Mouse (Mus musculus) MEL-GATA-1-ER (cell line): Measurements from ENCODE around the gene Nbdy.
A peak's percentile ranks its signal among the peaks of the same experiment; 100 is the strongest.

Experiments
- DNase-seq: peaks from one replicate; pipeline ENCODE4 v3.0.0-alpha.2; 2012; ENCODE audit warnings: low read depth; ENCODE audit errors: extremely low read depth

Nbdy gene

DNA sequence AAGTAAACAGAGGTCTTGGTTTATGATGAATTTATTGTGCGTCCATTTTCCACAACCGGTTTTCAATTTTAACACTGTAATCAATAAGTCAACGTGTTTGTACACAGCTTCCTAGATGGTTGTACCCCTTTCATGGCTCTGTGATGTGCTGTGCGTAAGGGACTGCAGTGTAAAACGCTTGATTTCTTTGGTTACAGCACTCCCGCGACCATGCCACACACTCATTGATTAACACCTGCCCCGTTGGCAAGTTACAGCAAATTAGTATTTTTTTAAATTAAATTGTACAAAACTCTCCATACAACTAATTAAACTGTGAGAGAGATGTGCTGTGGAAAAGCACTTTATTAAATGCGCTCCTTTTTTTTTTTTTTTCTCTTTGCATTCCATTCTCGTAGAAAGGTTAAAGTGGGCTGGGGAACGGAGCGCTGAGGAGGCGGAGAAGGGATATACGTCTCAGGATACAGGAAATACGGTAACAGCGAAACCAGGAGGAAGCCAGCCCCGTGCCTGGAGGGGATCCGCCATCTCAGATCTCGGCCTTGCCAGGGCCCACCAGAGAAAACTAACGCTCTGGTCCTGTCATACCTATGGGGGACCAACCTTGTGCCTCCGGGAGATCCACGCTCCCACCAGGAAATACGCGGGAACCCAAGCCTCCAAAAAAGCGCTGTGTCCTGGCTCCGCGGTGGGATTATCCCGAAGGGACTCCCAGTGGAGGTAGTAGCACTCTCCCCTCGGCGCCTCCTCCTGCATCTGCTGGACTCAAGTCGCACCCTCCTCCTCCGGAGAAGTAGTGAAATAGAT lies at the start of gene Nbdy:
Nbdy (plus strand) TSS at position 481 of the 807 bp plus-strand sequence.
- DNase-seq: peak; percentile 72

DNA sequence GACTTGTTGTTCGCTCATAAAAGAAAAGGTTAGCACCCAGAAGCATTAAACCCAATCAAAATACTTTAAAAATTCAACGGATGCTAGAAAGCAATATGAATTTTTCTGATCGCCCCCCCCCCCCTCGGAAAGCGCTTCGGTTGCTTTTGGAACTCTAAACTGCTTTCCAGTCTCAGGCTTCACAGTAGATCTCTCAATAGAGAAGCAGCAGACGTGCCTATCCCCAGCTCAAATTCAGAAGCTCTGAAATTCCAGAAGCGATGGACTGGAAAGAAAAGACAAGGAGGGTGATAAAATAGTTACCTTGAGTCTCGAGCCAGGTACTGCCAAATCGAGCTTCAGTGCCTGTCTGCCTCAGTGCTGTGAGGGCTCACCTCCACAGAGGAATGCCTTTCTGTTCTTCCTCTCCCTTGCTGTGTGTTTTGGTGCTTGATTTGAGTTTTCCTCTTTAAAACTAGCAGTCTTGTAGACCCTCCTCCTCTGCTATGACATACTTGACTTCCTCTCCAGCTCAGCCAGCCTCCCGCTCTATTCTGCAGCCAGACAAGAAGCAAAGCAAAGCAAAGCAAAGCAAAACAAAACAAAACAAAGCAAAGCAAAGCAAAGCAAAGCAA lies 27.5 kb upstream of the Nbdy start, which contains the start of gene Kctd12b:
Kctd12b (minus strand) TSS at position 610 of the 614 bp plus-strand sequence.
- no peak for DNase-seq

DNA sequence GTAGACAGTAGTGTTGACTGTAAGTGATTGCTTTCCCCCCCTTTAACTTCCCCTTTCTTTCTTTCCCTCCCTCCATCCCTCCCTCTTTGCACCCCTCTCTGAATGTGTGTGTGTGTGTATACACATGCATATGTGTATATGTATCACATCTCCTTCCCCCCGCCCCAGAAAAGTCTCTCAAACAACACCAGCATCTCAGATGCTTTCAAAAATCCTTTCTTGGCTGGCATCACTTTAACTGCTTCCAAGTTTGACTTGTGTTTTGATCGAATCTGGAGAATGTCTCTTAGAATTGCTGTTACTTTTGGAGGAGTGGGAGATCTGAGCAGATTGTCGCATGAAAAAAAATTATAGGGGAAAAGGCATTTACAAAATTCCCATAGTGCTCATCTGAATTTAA lies 22.9 kb upstream of the Nbdy start:
- DNase-seq: no peak

DNA sequence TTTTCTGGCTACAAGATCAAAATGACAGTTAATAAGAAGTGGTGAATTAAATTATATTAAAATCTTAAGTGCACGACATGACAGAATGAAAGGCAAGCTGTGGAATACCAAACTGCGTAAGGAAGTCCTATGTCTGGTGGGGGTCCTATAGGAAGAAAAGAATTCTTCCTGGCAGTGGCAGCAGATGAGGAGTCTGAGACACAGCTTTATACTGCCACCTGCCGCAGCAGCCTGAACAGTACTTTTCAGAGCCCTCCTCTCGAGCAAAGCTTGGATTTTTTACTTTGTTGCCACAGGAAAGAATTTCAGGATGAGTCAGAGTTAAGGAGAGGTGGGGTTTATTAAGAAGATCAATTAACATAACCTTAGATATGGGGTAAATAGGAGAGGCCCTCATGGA lies 15.7 kb upstream of the Nbdy start:
- DNase-seq: no peak

DNA sequence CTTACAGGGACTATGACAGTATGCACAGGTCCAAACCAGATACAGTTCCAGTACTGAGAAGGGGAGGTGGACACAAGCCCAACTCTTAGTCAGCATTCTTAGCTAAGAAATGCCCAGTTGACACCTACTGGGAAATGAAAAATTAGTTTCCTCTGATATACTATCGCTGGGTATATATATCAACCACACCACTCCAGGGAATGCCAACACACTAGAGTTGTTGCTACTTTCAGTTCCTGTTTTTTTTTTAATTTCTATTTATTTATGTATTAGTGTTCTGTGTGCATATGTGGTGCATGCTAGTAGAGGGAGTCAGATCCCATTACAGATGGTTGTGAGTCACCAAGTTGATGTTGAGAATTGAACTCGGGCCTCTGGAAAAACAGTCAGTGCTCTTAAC lies 6.7 kb upstream of the Nbdy start:
- DNase-seq: no peak

DNA sequence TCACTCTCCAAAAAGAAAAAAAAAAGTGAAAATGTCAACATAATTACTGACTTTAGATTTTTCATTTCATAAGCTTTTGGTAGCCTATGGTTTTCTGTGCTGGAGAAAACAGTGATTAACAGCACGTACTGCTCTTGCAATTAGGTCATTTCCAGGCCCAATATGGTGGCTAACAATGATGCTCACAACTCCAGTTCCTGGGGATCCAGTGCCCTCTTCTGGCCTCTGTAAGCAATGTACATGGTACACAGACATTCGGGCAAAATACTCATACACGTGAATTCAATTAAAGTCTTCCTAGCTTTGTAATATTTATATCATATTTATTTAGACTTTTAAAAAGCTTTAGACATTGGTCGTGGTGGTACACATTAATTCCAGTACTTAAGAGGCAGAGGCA lies 3.8 kb upstream of the Nbdy start:
- peak; percentile 57 for DNase-seq

DNA sequence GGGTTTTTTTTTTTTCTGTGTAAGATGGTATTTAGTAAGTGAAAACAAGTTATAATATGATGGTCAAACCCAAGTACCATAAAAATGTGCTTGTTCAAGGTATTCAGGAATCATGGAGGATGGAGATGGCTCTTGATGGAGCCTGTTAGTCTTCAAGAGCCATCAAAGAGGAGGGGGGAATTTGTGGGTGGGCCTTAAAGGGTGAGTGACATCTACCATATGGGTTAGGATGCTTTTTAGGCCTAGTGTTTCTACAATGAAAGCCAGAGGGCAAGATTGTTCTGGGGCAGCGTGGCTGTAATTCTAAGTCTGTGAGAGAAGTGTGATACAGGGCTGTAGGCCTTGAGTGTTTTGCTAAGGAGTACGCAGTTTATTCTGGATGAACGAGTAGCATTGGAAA lies 1.0 kb downstream of the Nbdy start:
- DNase-seq: peak; percentile 56

DNA sequence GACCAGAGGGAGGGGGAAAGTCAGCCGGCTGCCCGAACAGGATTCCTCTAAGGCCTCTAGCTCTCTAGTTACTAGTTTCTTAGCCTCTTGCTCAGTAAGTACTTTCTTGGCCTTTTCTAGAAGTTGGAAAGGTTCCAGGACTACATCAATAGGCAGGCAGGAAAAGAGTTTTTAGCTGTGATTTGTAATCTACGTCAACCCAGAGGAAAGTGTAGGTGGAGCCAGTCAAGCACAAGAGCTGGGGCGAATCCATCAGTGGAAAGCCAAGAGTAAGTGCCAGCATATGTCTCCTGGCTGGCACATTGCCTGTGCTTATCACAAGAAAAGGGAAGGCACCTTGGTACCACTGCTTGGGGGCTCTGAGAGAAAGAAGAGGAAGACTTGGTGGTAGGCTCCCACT lies 12.3 kb downstream of the Nbdy start:
- no peak for DNase-seq

DNA sequence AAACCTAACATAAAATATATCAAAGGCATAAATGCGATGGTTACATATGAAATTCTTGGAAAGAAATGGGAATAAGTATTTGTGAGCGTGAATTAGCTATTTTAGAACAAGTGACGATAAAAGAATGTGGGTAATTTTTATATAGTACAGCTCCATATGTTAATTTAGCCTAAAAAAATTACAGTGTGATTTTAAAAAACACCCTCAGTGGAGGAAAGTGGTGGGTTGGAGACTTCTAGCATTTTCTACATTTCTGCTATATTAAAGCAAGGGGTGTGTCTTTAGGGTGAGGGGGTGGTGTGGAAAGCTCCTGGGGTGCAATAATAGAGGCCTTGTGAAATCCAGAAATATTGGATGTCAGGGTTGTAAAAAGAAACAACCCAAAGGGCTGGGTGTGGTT lies 19.1 kb downstream of the Nbdy start:
- no peak for DNase-seq

DNA sequence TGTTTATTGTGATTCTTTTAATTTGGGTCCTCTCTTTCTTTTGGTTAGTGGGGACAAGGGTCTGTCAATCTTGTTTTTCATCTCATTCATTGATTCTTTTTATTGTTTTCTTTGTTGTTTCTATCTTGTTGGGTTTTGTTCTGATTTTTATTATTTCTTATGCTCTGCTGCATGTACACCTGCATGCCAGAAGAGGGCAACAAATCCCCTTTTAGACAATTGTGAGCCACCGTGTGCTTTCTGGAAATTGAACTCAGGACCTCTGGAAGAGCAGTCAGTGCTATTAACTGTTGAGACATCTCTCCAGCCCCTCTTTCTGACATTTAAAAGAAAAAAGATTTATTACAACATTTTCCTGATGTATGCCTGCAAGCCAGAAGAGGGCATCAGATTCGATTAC lies 25.8 kb downstream of the Nbdy start:
- no peak for DNase-seq
